Mouse (Mus musculus) spleen, postnatal 10 days (tissue): Measurements from ENCODE around the gene Jmjd8.
"Not testable (repeated sequence)": the region's sequence is repeated elsewhere in the genome, so short reads cannot be mapped to it uniquely, and the experiment has no call there.

Experiments
- DNase-seq, 2 experiments: peaks; one replicate each; pipeline ENCODE4 v3.0.0; 2021 to 2022; ENCODE audit warnings: low spot score in 2 of 2

Gene Jmjd8

DNA sequence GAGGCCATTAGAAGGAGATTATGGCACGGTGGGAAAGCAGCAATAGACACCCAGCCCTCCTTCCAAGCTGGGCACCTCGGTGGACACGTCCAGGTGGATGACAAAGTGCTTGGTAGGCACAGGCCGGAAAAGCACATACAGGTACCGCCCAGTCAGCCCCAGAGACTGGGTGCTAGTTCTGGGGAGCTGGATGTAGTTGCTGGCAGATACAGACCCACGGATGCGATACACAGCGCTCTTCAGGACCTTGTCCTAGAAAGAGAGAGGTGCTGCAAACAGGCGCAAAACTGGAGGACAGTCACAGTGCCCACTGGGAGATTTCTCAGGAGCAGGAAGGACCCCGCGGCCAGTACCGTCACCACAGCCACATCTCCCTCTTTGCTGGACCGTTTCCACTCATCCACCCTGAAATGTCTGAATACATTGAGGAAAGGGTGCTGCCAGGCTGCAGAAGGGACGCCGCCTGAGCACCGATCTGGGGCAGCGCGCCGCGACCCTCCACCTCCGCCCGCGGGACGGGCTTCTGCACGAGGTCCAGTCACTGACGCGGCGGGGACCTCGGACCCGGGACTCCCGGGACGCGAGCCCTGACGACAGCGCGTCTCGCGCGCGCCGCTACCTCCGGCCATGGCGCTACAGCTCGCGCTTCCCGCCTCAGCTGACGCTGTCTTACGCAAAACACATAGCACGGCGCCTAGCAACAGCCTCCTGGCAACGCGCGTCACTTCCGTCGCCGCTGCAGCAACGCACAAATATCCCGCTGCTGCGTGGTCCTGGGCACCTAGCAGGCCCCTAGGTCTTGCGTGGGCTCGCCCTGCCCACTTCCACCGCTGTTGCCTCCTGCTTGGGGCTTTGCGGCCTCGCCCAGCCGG lies 32.4 kb downstream of the Jmjd8 start, which contains the start of gene Wdr90:
Wdr90 (minus strand) TSS at position 670 of the 872 bp plus-strand sequence.
- peak; percentile 81 to 92 for DNase-seq

- no peak for DNase-seq
These were observed 33.3 kb downstream of the Jmjd8 start for GRCm38 (mm10) chr17:25861704-25862612.

DNA sequence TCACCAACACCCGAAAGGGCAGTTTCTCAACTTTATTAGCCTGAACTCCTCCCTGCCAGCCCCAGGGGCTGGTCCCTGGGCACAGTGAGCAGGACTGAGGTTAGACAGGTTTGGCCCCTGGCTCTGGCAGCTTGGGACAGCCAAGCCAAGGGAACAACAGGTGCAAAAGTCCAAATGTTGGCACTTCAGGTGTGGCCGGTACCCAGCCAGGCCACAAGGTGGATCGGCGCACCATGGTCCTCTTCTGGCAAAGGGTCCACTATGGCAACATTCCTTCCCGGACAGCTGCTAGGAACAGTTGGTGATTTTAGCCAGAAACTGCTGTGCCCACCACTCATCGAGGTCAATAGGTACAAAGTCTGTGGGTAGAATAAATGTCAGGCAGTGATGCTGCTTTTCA lies 35.0 kb downstream of the Jmjd8 start:
- DNase-seq = no peak

GRCm38 (mm10) chr17:25864311-25864710 lies 35.6 kb downstream of the Jmjd8 start:
- no peak for DNase-seq

DNA sequence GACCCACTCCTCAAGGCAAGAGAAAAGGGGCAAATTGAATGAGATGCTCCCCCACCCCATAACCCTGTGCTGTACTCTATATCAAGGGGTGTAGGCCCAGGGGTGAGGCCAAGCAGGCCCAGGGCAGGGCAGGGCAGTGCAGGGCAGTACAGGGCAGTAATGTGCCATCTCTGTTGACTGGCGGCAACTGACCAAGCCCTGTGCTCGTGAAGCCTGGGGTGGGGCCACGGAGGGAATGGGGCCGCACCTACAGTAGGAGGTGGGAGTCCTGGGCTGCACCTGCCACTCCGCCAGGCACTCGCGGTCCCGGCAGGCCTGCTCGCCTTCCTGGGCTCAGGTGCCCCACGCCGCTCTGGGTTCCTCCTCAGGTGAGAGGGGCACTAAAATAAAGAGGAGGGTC lies 36.6 kb downstream of the Jmjd8 start:
- no peak for DNase-seq

- no peak for DNase-seq
These were observed 37.5 kb downstream of the Jmjd8 start for GRCm38 (mm10) chr17:25866172-25866571.

- no peak for DNase-seq
These were observed 38.8 kb downstream of the Jmjd8 start for GRCm38 (mm10) chr17:25867509-25867835.

DNA sequence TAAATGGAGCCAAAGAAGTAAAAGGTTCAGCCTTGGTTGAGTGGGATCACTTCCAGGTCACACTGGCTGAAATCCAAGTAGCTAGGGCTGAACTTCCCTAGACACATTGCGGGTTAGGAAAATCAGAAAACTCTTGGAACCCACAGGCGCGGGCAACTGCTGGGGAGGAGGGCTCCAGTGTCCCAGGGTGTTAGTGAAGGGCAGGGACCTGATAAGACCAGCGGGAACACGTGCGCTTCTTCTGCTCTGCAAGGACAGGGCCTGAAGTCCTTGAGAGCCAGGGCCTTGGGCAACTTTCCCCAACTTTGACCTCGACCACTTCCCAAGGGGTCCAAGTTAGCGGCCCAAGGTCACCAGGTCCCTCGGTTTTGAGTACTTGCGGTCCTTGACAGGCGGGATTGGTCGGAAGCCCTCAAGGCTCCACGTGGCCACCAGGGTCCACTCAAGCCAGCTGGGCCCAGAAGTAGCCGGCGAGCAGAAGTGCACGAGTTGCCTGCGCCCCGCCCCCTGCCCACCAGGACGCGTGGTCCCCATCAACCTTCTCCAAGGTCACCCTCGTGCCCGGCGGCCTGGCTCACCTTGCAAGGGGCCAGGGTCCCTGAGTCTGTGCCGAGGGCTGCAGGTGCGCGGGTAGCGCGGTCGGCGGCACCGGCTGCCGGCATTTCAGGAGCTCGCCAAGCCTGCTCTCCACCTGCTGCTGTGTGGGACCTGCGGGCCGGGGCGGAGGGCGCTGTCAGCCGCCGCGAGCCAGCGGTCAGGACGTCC lies 39.4 kb downstream of the Jmjd8 start:
- peak in 1 of 2 experiments; percentile 44 for DNase-seq

GRCm38 (mm10) chr17:25868601-25869191 lies 40.0 kb downstream of the Jmjd8 start, which contains the start of gene Mcrip2:
Gene Mcrip2, minus strand, starts transcription at chr17:25868764.
- peak; percentile 49 to 58 for DNase-seq

DNA sequence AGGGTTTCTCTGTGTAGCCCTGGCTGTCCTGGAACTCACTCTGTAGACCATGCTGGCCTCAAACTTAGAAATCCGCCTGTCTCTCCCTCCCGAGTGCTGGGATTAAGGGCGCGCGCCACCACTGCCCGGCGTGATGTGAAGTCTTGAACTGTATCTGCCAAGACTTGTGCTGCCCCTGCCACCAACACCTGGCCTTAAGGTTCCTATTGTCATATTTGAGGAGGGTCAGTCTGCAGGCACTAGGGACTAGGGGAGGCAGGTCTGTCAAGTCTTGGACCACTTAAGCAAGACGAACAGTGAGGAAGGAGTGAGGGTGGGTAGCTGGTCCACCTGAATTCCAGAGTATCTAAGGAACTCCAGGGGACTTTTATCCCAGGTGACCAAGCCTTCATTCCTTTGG lies 40.8 kb downstream of the Jmjd8 start:
- no peak for DNase-seq

DNA sequence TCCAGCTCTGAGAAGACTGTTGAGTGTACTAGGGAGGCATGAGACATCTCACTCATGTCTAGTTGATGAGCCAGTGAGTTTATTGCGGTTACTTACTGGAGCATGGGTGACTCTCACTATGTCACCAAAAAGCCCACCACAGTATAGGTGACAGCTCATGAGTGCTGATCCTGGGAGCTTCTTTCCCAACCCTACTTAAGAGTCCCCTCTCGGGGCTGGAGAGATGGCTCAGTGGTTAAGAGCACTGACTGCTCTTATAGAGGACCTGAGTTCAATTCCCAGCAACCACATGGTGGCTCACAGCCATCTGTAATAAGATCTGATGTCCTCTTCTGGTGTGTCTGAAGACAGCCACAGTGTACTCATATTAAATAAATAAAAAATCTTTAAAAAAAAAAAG lies 41.3 kb downstream of the Jmjd8 start:
- DNase-seq = no peak

DNA sequence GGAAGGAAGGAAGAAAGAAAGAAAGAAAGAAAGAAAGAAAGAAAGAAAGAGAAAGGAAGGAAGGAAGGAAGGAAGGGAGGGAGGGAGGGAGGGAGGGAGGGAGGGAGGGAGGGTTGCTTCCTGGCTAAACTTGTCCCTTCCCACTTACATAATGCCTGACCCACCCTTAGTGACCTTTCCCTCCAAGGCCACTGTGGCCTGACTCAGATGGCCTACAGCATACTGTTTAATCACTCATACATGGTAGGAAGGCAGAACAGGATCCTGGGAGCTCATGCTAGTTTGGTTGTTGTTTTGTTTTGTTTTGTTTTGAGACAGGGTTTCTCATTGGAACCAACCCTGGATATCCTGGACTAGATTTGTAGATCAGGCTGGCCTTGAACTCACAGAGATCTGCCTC lies 42.9 kb downstream of the Jmjd8 start:
- not testable (repeated sequence) for DNase-seq

DNA sequence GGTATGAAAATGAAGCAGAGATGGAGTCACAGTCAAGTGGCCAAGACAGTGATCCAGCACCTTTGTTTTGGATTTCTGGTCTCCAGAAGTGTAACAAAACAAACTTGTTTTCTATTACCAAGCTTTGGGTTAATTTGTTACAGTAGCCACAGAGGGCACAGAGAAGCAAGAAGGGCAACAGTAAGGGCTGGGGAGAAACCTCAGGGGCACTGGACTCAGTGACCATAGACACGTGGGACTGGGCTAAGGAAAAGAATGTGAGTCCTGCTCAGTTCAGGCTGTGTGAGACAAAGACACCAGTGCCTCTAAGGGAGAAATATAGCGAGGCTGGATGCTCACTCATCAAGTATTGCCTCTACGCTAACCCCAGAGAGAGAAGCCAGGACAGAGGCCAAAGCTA lies 44.0 kb downstream of the Jmjd8 start:
- DNase-seq = no peak

- DNase-seq = no peak
These were observed 44.9 kb downstream of the Jmjd8 start for GRCm38 (mm10) chr17:25873405-25874147.

- DNase-seq = no peak
These were observed 45.6 kb downstream of the Jmjd8 start for GRCm38 (mm10) chr17:25874148-25874720.

DNA sequence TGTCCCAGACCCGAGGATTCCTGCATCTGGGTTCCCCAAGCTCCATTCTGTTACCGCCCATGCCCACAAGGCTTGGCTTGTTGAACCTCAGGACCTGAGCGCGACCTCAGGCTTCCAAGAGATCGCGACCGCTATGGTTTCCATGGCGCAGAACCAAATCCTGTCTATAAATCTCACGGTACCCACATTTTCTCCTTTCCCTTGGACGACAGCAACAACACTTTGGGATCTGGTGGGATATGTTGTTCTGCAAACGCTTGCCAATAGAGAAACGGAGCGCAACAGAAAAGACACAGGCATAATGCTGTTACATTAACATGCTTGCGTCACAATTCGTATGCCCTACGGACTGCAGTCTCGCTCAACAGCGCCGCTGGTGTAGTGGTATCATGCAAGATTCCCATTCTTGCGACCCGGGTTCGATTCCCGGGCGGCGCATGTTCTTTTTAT lies 46.1 kb downstream of the Jmjd8 start, which contains the start of gene Mettl26:
Mettl26 (plus strand) TSS at position 354 of the 450 bp plus-strand sequence.
- DNase-seq = peak; percentile 95 to 99

- DNase-seq = peak; percentile 86 to 92
These were observed 46.8 kb downstream of the Jmjd8 start for GRCm38 (mm10) chr17:25875171-25876136.

GRCm38 (mm10) chr17:25876347-25876915 lies 47.8 kb downstream of the Jmjd8 start:
- DNase-seq = no peak

GRCm38 (mm10) chr17:25877025-25877424 lies 48.4 kb downstream of the Jmjd8 start:
- no peak for DNase-seq
